Mouse (Mus musculus) midbrain, postnatal 0 days (tissue): ENCODE results near the gene Kalrn. TPM values are rescaled to one million over a fixed set of nuclear protein-coding genes. Genes with fewer than 3 reads are reported as not detected.
A peak's percentile ranks its signal among the peaks of the same experiment; 100 is the strongest.

Experiments
- ATAC-seq: fragments of 200-750 bp; cut with Nextera tagmentation; 2 replicates; pipeline ENCODE4 v1.8.0; 2017; ENCODE audit warnings: moderate number of reproducible peaks, mild to moderate bottlenecking, moderate TSS enrichment, moderate library complexity; ENCODE audit not compliant: low FRiP score
- DNase-seq: peaks from one replicate; pipeline ENCODE4 v3.0.0-alpha.2; 2015; ENCODE audit warnings: low spot score
- H3K27ac ChIP-seq: fragments of 300-500 bp; sonication (generic); 2 replicates; pipeline ENCODE4 v1.5.1; 2014; ENCODE audit warnings: low read depth, mild to moderate bottlenecking, low read length, mixed read lengths
- H3K27me3 ChIP-seq: fragments of 300-500 bp; sonication (generic); 2 replicates; pipeline ENCODE4 v1.6.1; 2014; ENCODE audit warnings: low read length, control low read depth, mixed read lengths; ENCODE audit not compliant: insufficient read depth
- H3K36me3 ChIP-seq: fragments of 300-500 bp; sonication (generic); 2 replicates; pipeline ENCODE4 v1.6.1; 2014; ENCODE audit warnings: low read length, control low read depth, mixed read lengths; ENCODE audit not compliant: insufficient read depth
- H3K4me1 ChIP-seq: fragments of 300-500 bp; sonication (generic); 2 replicates; pipeline ENCODE4 v1.6.1; 2014; ENCODE audit warnings: mild to moderate bottlenecking, control low read depth, antibody characterized with exemption, low read length, mixed read lengths; ENCODE audit not compliant: insufficient read depth
- H3K4me2 ChIP-seq: fragments of 300-500 bp; sonication (generic); 2 replicates; pipeline ENCODE4 v1.6.1; 2014; ENCODE audit warnings: low read depth, mild to moderate bottlenecking, low read length, mixed read lengths; ENCODE audit not compliant: poor library complexity, severe bottlenecking
- H3K4me3 ChIP-seq: fragments of 300-500 bp; sonication (generic); 2 replicates; pipeline ENCODE4 v1.5.1; 2014; ENCODE audit warnings: low read depth, mild to moderate bottlenecking, low read length, moderate library complexity
- H3K9ac ChIP-seq: fragments of 300-500 bp; sonication (generic); replicated peaks from 2 replicates; pipeline ENCODE4 v1.6.1; 2014; ENCODE audit warnings: mild to moderate bottlenecking, low read length, moderate library complexity, mixed read lengths; ENCODE audit not compliant: poor library complexity, severe bottlenecking
- H3K9me3 ChIP-seq: fragments of 300-500 bp; sonication (generic); 2 replicates; pipeline ENCODE4 v1.6.1; 2016; ENCODE audit warnings: low read length, control low read depth
- CTCF ChIP-seq: IDR thresholded peaks from 2 replicates; pipeline ENCODE4 v1.5.1; 2016; ENCODE audit warnings: antibody characterized with exemption, mild to moderate bottlenecking
- WGBS: fragments of 180-500 bp; shearing (Covaris S2); extraction: QIAGEN DNeasy Blood & Tissue Kit; methylation state at CpG from one replicate; pipeline ENCODE4 v1.1.7; 2014; 5-methylcytosine and 5-hydroxymethylcytosine counted together
- polyA plus RNA-seq: library from polyadenylated mRNA; unstranded; fragments of >200 nt; fragmentation: Nextera tagmentation; extraction: Ambion mirVana; gene quantifications from 2 replicates; pipeline ENCODE4 v1.2.1, GENCODE M21; 2015
- total RNA-seq: library from RNA; depleted of rRNA; stranded (reverse); fragments of >200 nt; gene quantifications from 2 replicates; pipeline ENCODE4 v1.2.3, GENCODE M21; 2014

Gene Kalrn
- total and polyA plus RNA-seq, 2 experiments from 2014 or later, result 23.6 to 128 TPM

DNA sequence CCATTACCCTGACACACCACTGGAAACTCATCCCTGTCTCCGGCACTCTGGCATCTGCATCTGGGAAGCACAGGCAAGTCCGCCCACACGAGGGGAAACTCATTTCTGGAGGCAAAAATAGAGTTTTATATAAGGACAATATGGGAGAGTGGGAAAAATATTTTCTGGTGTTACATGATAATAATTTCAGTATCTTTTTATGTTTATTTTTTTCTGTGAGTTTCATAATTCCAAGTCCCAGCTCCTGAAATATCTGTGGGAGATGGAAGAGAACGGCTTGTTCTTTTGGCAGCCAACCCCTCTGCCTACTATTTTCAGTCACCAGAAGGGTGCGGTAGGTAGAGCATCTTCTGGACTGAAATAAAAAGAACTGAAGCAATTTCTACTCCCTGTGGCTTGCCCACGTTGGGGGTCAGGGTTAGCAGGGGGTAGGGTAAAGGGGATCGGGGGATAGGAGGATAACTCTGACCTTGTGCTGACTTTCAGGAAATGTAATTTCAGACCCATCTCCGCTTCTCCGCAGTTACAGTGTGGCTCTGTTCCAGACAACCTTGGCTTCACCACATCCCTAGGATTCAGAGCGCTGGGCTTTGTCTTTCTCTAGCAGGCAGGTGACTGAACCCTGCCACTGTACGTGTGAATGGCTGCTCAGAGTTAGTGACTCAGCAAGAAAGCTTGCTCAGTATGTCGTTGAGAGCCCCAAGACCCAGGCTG, 336.3 kb downstream of the Kalrn start:
- WGBS, result 76% methylated on average over 12 of the region's 12 CpGs
- Histone ChIP-seq H3K36me3 (peaks cover 22% of the 10 kb centered on the region), H3K27ac (no peak overlapping the region), H3K4me2 (no peak overlapping the region), H3K4me3 (no peak overlapping the region), H3K9ac (no peak overlapping the region), H3K27me3 (no peaks in the 10 kb centered on the region), H3K9me3 (no peaks in the 10 kb centered on the region), H3K4me1 (no peaks in the 10 kb centered on the region)
- TF ChIP-seq CTCF, result no peak
- DNase-seq, result no peak
- no peak for ATAC-seq

GRCm38 (mm10) chr16:34235086-34235485, 338.2 kb downstream of the Kalrn start:
- H3K27ac ChIP-seq, result no peak overlapping the region
- TF ChIP-seq CTCF, result no peak
- H3K9ac ChIP-seq, result no peak overlapping the region
- ATAC-seq (no peak), DNase-seq (no peak)
- H3K9me3 ChIP-seq, result no peaks in the 10 kb centered on the region
- H3K4me3 ChIP-seq, result no peak overlapping the region
- H3K27me3 ChIP-seq, result no peaks in the 10 kb centered on the region
- no peaks in the 10 kb centered on the region for H3K4me1 ChIP-seq
- H3K36me3 ChIP-seq, result peaks cover 19% of the 10 kb centered on the region
- H3K4me2 ChIP-seq, result no peak overlapping the region
- WGBS, result 61% methylated on average over 11 of the region's 11 CpGs

DNA sequence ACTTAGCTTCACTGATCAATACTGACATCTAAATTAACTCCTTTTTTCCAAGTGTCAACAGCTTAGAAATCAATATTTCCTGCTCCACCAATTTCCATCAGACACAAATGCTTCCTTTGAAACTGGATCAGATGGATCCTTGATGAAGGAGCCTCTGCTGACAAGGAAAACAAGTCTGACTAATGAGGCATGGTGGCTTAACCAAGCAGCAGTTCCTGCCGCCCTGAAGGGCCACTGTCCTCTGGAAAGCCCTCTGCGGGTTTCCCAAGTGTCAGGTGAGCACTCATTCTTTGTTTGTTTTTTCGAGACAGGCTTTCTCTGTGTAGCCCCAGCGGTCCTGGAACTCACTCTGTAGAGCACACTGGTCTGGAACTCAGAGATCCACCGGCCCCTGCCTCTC, 341.4 kb downstream of the Kalrn start:
- DNase-seq (no peak), ATAC-seq (no peak)
- no peak overlapping the region for H3K27ac ChIP-seq
- H3K4me2 ChIP-seq, result no peak overlapping the region
- H3K9ac ChIP-seq, result no peak overlapping the region
- no peak for TF ChIP-seq CTCF
- no peaks in the 10 kb centered on the region for H3K4me1 ChIP-seq
- no peaks in the 10 kb centered on the region for H3K9me3 ChIP-seq
- peaks cover 16% of the 10 kb centered on the region for H3K36me3 ChIP-seq
- no peak overlapping the region for H3K4me3 ChIP-seq
- no peaks in the 10 kb centered on the region for H3K27me3 ChIP-seq
- 29% methylated on average over 5 of the region's 5 CpGs for WGBS

DNA sequence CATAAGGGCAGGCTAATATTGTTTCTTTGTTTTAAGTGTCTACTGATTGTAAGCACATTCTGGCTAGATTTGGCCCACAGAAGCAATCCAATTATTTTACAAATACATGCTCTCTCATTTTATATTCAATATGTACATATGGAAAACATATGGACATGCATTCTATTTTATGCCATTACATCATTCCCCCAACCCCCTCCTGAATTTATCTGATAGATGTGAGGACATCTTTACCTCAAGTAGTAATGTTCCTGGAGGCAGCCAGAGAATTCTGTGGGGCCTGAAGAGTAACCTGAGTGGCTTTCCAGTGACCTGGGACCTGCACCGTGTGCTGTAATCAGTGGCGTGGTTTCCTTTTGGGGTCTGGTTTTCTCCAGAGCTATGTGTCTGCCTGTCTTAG, 342.2 kb downstream of the Kalrn start:
- no peak for DNase-seq
- TF ChIP-seq CTCF, result no peak
- H3K4me2 ChIP-seq, result no peak overlapping the region
- peaks cover 16% of the 10 kb centered on the region for H3K36me3 ChIP-seq
- no peak overlapping the region for H3K27ac ChIP-seq
- no peak overlapping the region for H3K9ac ChIP-seq
- H3K27me3 ChIP-seq, result no peaks in the 10 kb centered on the region
- H3K4me1 ChIP-seq, result no peaks in the 10 kb centered on the region
- H3K9me3 ChIP-seq, result no peaks in the 10 kb centered on the region
- WGBS, result 66% methylated on average over 2 of the region's 2 CpGs
- no peak overlapping the region for H3K4me3 ChIP-seq
- ATAC-seq, result no peak

GRCm38 (mm10) chr16:34229350-34229749, 344.0 kb downstream of the Kalrn start:
- no peak overlapping the region for H3K27ac ChIP-seq
- no peak for TF ChIP-seq CTCF
- no peaks in the 10 kb centered on the region for H3K4me1 ChIP-seq
- 79% methylated on average over 8 of the region's 8 CpGs for WGBS
- no peak overlapping the region for H3K9ac ChIP-seq
- ATAC-seq, result no peak
- no peaks in the 10 kb centered on the region for H3K27me3 ChIP-seq
- no peak for DNase-seq
- H3K4me3 ChIP-seq, result no peak overlapping the region
- H3K4me2 ChIP-seq, result no peak overlapping the region
- H3K36me3 ChIP-seq, result peaks cover 8% of the 10 kb centered on the region; the same call in 1 of the 2 replicates
- no peaks in the 10 kb centered on the region for H3K9me3 ChIP-seq

DNA sequence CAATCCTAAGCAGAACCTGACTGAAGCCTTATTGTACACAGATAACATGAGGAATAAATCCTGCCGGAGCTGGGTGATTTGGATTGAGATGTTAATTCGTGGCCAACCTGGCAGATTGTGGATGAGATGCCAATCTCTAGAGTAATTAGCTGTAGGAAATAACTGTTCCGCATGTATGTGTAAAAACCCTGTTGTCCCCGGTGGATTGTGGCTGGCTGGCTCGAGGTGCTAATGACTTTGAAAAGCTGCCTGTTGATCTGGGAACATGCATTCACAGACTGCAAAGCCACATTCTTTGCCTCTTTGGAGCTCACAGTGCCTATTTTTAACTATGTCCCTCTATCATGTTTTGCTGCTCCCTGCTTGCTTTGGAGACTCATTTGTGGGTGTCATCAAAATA, 344.7 kb downstream of the Kalrn start:
- Histone ChIP-seq H3K27ac (no peak overlapping the region), H3K36me3 (peaks cover 5% of the 10 kb centered on the region; the same call in 1 of the 2 replicates)
- WGBS, result 20% methylated on average over 5 of the region's 5 CpGs

More for the DNA sequence above, 344.7 kb downstream of the Kalrn start:
- TF ChIP-seq CTCF, result no peak
- H3K4me2 ChIP-seq, result no peak overlapping the region
- H3K27me3 ChIP-seq, result no peaks in the 10 kb centered on the region
- no peaks in the 10 kb centered on the region for H3K9me3 ChIP-seq
- no peaks in the 10 kb centered on the region for H3K4me1 ChIP-seq
- no peak overlapping the region for H3K4me3 ChIP-seq
- DNase-seq, result peak; percentile 45
- no peak for ATAC-seq
- no peak overlapping the region for H3K9ac ChIP-seq
